Mouse (Mus musculus): ENCODE measurements around the gene Inpp4a.

DNA sequence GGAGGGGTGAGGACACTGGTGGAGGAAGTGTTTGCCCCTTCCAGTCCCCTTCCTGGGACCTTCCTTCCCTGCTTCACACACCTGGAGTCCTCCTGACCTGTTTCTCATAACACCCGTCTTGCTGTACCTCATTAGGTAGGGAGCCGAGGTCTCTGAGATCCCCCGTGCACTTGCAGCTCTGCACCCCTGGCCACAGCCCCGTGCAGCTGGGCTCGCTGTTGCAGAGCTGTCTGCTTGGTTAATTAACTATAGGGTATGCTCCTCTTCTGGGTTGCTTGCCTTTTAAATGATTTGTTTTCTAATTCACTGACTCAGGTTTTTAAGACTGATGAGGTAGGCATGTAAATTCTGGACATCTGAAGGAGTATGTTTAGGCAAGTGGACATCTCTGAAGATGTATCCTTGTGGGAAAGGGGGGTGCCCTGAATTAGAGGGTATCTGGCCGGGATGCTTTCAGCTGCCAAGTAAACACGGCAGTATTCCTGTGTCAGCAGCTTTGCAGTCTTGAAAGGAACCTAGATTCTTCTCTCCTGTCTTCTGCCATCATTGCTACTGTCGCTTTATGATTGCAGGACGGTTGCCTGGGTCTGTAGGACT lies 6.1 kb downstream of the Inpp4a start:
- TF ChIP-seq MAX (IDR thresholded peaks at IDR 0.05): no peak
- TF ChIP-seq USF1 (IDR thresholded peaks at IDR 0.05; ENCODE audit: low read depth): no peak
- no peak for TF ChIP-seq CTCF (IDR thresholded peaks at IDR 0.05; ENCODE audit: control insufficient read depth, insufficient read depth, insufficient read length)
- no peak for TF ChIP-seq MYOG (IDR thresholded peaks at IDR 0.05; ENCODE audit: control insufficient read depth, extremely low read depth, insufficient read length)
- TF ChIP-seq FOSL1 (IDR thresholded peaks at IDR 0.05; ENCODE audit: insufficient read depth, low read length, poor library complexity, severe bottlenecking): no peak
- no peak for TF ChIP-seq MYOD1 (IDR thresholded peaks at IDR 0.05; ENCODE audit: control insufficient read depth, insufficient read length, low read depth)
